Mouse (Mus musculus) colon, adult 2 months (tissue): Measurements from ENCODE around the gene Nlrp4c. TPM values are rescaled to one million over a fixed set of nuclear protein-coding genes. Genes with fewer than 3 reads are reported as not detected.

Experiments used
- polyA plus RNA-seq: library from polyadenylated mRNA; depleted of rRNA; stranded (reverse); fragments of >200 nt; gene quantifications from 2 replicates; pipeline ENCODE4 v1.2.3, GENCODE M21; 2012; rRNA removed

Gene Nlrp4c
- polyA plus RNA-seq = not detected in 2 replicates

DNA sequence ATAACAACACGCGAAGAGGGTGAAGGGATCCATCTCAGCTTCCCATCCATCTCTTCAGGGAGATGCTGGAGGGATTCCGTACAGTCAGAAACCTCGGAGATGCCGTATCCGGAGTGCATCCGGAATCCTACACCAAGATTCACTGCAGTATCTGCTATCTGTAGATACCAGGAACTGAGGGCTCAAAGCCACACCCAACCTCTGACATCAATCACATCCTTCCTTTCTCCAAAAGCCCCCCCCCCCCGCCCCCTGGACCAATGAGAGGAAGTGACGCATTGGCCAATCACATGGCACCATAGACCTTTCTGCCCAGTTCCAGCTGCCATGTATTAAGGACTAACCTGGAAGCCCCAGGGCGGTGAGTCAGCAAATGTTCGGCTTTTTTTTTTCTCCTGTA lies at the start of gene Nlrp4c:
TSS of gene Nlrp4c (plus strand) at position 301 of the 400 bp plus-strand sequence.

DNA sequence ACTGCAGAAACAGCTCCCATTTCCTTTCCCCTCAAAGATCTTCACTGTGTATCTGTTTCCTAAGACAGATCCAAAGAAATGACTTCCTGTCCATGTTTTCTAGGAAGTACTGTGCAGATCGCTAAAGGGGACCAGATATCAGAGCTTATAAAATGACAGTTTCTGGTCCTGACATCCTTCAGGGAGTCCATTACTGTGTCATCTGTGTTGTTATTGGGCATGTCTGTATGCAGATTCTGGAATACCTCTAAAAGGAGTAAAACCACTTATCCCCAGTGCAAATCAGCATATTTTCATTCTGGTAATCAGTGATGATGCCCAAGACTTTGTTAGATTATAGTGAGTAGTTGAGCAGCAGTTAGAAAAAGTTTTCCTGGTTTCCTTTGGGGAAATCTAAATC lies 34.1 kb upstream of the Nlrp4c start, which contains the start of gene Vmn1r65:
TSS of gene Vmn1r65 (minus strand) at position 101 of the 400 bp plus-strand sequence.

Other genes starting within 250 kb of the Nlrp4c start
- not detected in 2 replicates for gene Vmn1r63, start 239.7 kb upstream of the Nlrp4c start, polyA plus RNA-seq
- not detected in 2 replicates for gene Vmn1r64, start 160.6 kb upstream of the Nlrp4c start, polyA plus RNA-seq
- not detected in 2 replicates for gene Vmn1r65, start 34.2 kb upstream of the Nlrp4c start, polyA plus RNA-seq
- gene Zfp787, start 110.8 kb downstream of the Nlrp4c start, polyA plus RNA-seq = 78.0 and 78.7 TPM in 2 replicates
- 44.4 and 57.7 TPM in 2 replicates for gene Zfp444, start 127.1 kb downstream of the Nlrp4c start, polyA plus RNA-seq
- not detected in 2 replicates for gene Galp, start 151.9 kb downstream of the Nlrp4c start, polyA plus RNA-seq
- gene Zscan5b, start 177.1 kb downstream of the Nlrp4c start, polyA plus RNA-seq = not detected in 2 replicates
- gene Epp13, start 207.5 kb downstream of the Nlrp4c start, polyA plus RNA-seq = not detected in 2 replicates
- gene Zfp667, start 241.4 kb downstream of the Nlrp4c start, polyA plus RNA-seq = 0.24 and 0.28 TPM in 2 replicates